Mouse (Mus musculus): ENCODE measurements around the gene Dcaf11.

DNA sequence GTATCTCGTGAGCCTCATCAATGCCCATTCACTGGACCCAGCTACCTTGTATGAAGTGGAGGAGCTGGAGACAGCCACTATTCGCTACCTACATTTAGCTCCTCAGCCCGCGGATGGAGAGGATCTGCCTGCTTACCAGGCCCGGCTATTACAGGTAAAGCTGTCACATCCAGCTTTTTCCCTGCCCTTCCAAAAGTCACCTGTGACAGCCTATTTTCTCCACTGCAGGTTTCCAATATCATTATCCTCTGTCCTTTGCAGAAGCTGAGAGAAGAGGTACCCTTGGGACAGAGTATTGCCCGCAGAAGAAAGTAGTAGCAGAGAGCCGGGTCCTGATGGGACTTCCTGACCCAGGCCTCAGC, 43.4 kb downstream of the Dcaf11 start, which contains the start of gene Irf9:
- TF ChIP-seq CTCF (IDR thresholded peaks at IDR 0.05; ENCODE audit: extremely low read depth, insufficient read length, insufficient replicate concordance, low read depth, low read length): no peak
- TF ChIP-seq POLR2A (IDR thresholded peaks at IDR 0.05; ENCODE audit: low read depth, low read length): no peak

Data from small intestine, adult 2 months (tissue).